Mouse (Mus musculus): Measurements from ENCODE around the gene Calr. TPM values are rescaled to one million over a fixed set of nuclear protein-coding genes. Genes with fewer than 3 reads are reported as not detected.
A peak's percentile ranks its signal among the peaks of the same experiment; 100 is the strongest.

Gene Calr
- polyA plus RNA-seq, 1 experiment = 674 TPM

- Histone ChIP-seq H3K4me3 (ENCODE audit: insufficient read depth, low read length) (peak overlapping the region; percentile 98), H3K27ac (ENCODE audit: insufficient read depth, low read depth, low read length) (peak overlapping the region; percentile 77), H3K4me1 (ENCODE audit: control insufficient read depth, insufficient read depth, low read length) (peaks cover 26% of the 10 kb centered on the region)
- TF ChIP-seq CTCF (IDR thresholded peaks at IDR 0.05; ENCODE audit: low read depth, low read length) = peak; percentile 54
- no peak for TF ChIP-seq POLR2A (IDR thresholded peaks at IDR 0.05; ENCODE audit: borderline replicate concordance, low read depth, low read length)
Measured at GRCm38 (mm10) chr8:84845355-84846093, 1.2 kb downstream of the Calr start.

- Histone ChIP-seq H3K4me3 (ENCODE audit: insufficient read depth, low read length) (peak overlapping the region; percentile 98), H3K4me1 (ENCODE audit: control insufficient read depth, insufficient read depth, low read length) (peaks cover 27% of the 10 kb centered on the region), H3K27ac (ENCODE audit: insufficient read depth, low read depth, low read length) (peak overlapping the region; percentile 14; the same call in 1 of the 2 replicates)
- no peak for TF ChIP-seq POLR2A (IDR thresholded peaks at IDR 0.05; ENCODE audit: borderline replicate concordance, low read depth, low read length)
- no peak for TF ChIP-seq CTCF (IDR thresholded peaks at IDR 0.05; ENCODE audit: low read depth, low read length)
Measured at GRCm38 (mm10) chr8:84844397-84845070, 2.2 kb downstream of the Calr start.

DNA sequence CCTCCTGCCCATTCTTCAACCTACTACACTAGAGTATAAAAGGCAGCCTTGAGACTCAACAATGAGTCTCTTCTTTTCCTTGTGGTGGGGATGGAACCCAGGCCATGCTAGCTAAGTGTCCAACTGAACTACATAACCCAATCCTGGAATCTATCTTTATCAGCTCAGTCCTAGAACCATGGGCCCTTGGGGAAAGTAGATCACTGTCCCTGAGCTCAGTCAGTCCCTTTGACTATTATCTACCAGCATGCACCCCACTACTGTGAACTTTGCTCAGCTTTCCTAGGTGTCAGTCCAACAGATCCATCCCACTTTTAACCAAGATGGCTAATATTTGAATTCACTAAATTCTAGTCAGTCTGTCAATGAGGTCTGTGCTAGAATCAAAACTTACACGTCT is 5.2 kb downstream of the Calr start:
- no peak overlapping the region for H3K27ac ChIP-seq (ENCODE audit: insufficient read depth, low read depth, low read length)
- TF ChIP-seq CTCF (IDR thresholded peaks at IDR 0.05; ENCODE audit: low read depth, low read length) = no peak
- peak overlapping the region; percentile 18; the same call in 1 of the 2 replicates for H3K4me3 ChIP-seq (ENCODE audit: insufficient read depth, low read length)
- peaks cover 22% of the 10 kb centered on the region for H3K4me1 ChIP-seq (ENCODE audit: control insufficient read depth, insufficient read depth, low read length)

GRCm38 (mm10) chr8:84840248-84840999 is 6.3 kb downstream of the Calr start, which contains the start of gene Rad23a:
Gene Rad23a, minus strand, starts transcription at chr8:84840665.
- peak within 1 kb of the TSS; percentile 83 for H3K4me3 ChIP-seq (ENCODE audit: insufficient read depth, low read length)
- TF ChIP-seq CTCF (IDR thresholded peaks at IDR 0.05; ENCODE audit: low read depth, low read length) = no peak
- no peak for TF ChIP-seq POLR2A (IDR thresholded peaks at IDR 0.05; ENCODE audit: borderline replicate concordance, low read depth, low read length)
- H3K4me1 ChIP-seq (ENCODE audit: control insufficient read depth, insufficient read depth, low read length) = peaks cover 22% of the 10 kb centered on the region
- peak within 1 kb of the TSS; percentile 84 for H3K27ac ChIP-seq (ENCODE audit: insufficient read depth, low read depth, low read length)

- Histone ChIP-seq H3K4me1 (ENCODE audit: control insufficient read depth, insufficient read depth, low read length) (peaks cover 21% of the 10 kb centered on the region), H3K27ac (ENCODE audit: insufficient read depth, low read depth, low read length) (peak overlapping the region; percentile 84), H3K4me3 (ENCODE audit: insufficient read depth, low read length) (peak overlapping the region; percentile 83)
- no peak for TF ChIP-seq CTCF (IDR thresholded peaks at IDR 0.05; ENCODE audit: low read depth, low read length)
- no peak for TF ChIP-seq POLR2A (IDR thresholded peaks at IDR 0.05; ENCODE audit: borderline replicate concordance, low read depth, low read length)
Measured at GRCm38 (mm10) chr8:84839875-84840247, 6.9 kb downstream of the Calr start.

DNA sequence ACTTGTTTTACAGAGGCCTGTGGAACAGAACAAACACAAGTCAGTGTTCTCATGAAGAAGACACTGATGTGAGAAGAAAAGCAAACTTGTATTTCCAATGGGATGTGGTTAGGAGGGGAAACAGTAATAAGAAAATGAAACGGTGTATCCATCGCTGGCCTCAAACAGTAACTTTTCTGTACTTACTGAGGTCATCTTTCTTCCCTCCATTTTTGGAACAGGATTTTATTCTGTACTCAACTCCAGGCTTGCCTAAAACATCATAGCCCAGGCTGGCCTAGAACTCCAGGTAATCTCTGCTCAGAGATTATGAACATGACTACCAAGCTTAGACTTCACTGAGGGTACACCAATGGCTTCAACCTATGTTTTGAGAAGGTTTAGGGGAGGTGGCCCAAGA is 7.3 kb downstream of the Calr start:
- TF ChIP-seq CTCF (IDR thresholded peaks at IDR 0.05; ENCODE audit: low read depth, low read length) (no peak), POLR2A (IDR thresholded peaks at IDR 0.05; ENCODE audit: borderline replicate concordance, low read depth, low read length) (no peak)
- Histone ChIP-seq H3K4me1 (ENCODE audit: control insufficient read depth, insufficient read depth, low read length) (peaks cover 16% of the 10 kb centered on the region), H3K27ac (ENCODE audit: insufficient read depth, low read depth, low read length) (peak overlapping the region; percentile 12; the same call in 1 of the 2 replicates), H3K4me3 (ENCODE audit: insufficient read depth, low read length) (peak overlapping the region; percentile 83)

DNA sequence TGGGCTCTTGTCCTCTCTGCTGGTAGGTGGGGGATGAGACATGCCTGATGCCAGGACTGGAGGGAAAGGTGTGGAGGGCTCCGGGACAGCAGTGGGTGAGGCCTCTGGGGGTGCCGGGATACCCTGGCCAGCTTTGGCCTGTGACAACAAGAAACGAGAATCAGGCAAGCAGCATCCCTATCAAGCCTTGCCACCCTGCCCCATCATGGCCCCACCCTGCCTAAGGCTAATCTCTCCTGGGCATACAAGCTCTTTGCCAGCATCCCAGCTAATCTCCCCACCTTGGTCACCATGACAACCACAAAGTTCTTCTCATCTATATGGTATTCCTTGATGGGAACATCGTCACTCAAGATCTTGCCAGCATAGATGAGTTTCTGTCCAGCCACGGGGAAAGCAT is 8.2 kb downstream of the Calr start:
- Histone ChIP-seq H3K4me1 (ENCODE audit: control insufficient read depth, insufficient read depth, low read length) (peaks cover 10% of the 10 kb centered on the region), H3K4me3 (ENCODE audit: insufficient read depth, low read length) (no peak overlapping the region), H3K27ac (ENCODE audit: insufficient read depth, low read depth, low read length) (no peak overlapping the region)
- TF ChIP-seq POLR2A (IDR thresholded peaks at IDR 0.05; ENCODE audit: borderline replicate concordance, low read depth, low read length) (no peak), CTCF (IDR thresholded peaks at IDR 0.05; ENCODE audit: low read depth, low read length) (no peak)

GRCm38 (mm10) chr8:84837912-84838470 is 8.7 kb downstream of the Calr start:
- TF ChIP-seq CTCF (IDR thresholded peaks at IDR 0.05; ENCODE audit: low read depth, low read length) = no peak
- TF ChIP-seq POLR2A (IDR thresholded peaks at IDR 0.05; ENCODE audit: borderline replicate concordance, low read depth, low read length) = no peak
- Histone ChIP-seq H3K4me3 (ENCODE audit: insufficient read depth, low read length) (no peak overlapping the region), H3K27ac (ENCODE audit: insufficient read depth, low read depth, low read length) (no peak overlapping the region), H3K4me1 (ENCODE audit: control insufficient read depth, insufficient read depth, low read length) (peaks cover 8% of the 10 kb centered on the region)

DNA sequence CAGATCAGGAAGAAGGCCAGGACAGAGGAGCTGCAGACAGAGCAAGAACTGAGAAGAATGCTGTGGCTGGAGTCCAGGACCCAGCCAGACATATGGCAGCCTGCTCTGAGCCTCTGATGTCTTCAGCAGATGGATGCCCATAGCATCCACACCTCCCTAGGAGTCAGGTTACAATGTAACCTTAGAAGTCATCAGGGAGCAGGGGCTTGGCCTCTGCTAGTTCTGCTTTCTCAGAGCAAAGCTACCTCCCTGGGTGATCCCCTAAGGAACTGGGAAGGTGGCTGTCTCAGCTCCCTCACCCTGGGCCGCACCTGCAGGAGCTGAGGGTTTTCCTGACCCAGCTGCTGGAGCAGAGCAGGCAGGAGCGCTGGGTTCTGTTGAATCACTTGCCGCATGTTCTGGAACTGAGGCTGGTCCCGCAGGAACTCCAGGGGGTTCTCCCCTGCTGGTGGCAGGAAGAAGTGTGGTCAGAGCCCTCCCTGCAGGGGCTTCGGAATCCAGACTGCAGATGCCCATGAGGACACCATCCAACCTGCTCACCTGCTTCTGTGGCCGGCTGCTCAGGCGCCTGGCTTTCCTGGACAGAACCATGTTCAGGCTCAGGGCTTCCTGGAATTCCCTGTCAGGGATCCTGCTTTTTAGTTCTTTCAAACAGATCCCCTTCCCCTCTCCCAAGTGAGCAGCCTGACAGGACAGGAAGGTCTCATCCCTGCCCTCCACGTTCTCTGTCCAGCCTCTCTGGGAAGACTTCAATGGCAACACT is 9.4 kb downstream of the Calr start:
- no peak overlapping the region for H3K4me3 ChIP-seq (ENCODE audit: insufficient read depth, low read length)
- TF ChIP-seq POLR2A (IDR thresholded peaks at IDR 0.05; ENCODE audit: borderline replicate concordance, low read depth, low read length) (no peak), CTCF (IDR thresholded peaks at IDR 0.05; ENCODE audit: low read depth, low read length) (no peak)
- peaks cover 6% of the 10 kb centered on the region for H3K4me1 ChIP-seq (ENCODE audit: control insufficient read depth, insufficient read depth, low read length)
- no peak overlapping the region for H3K27ac ChIP-seq (ENCODE audit: insufficient read depth, low read depth, low read length)

Data from bone marrow macrophage, adult 2 months (primary cell).